Mouse (Mus musculus) midbrain, embryonic 15.5 days (tissue): ENCODE results near the gene Gas2l2. TPM values are rescaled to one million over a fixed set of nuclear protein-coding genes. Genes with fewer than 3 reads are reported as not detected.

Experiments
- ATAC-seq: fragments of 200-750 bp; cut with Nextera tagmentation; replicated peaks from 2 replicates; pipeline ENCODE4 v1.8.0; 2017; ENCODE audit warnings: moderate TSS enrichment
- H3K27ac ChIP-seq: fragments of 300-500 bp; sonication (generic); 2 replicates; pipeline ENCODE4 v1.5.1; 2015; ENCODE audit warnings: mild to moderate bottlenecking, inconsistent platforms
- H3K27me3 ChIP-seq: fragments of 300-500 bp; sonication (generic); replicated peaks from 2 replicates; pipeline ENCODE4 v1.6.1; 2015; ENCODE audit warnings: inconsistent platforms
- H3K36me3 ChIP-seq: fragments of 300-500 bp; sonication (generic); replicated peaks from 2 replicates; pipeline ENCODE4 v1.6.1; 2015; ENCODE audit warnings: inconsistent platforms
- H3K4me1 ChIP-seq: fragments of 300-500 bp; sonication (generic); 2 replicates; pipeline ENCODE4 v1.6.1; 2015; ENCODE audit warnings: inconsistent platforms
- H3K4me2 ChIP-seq: fragments of 300-500 bp; sonication (generic); 2 replicates; pipeline ENCODE4 v1.6.1; 2015; ENCODE audit warnings: inconsistent platforms, mild to moderate bottlenecking, moderate library complexity
- H3K4me3 ChIP-seq: fragments of 300-500 bp; sonication (generic); 2 replicates; pipeline ENCODE4 v1.5.1; 2015; ENCODE audit warnings: mild to moderate bottlenecking, inconsistent platforms
- H3K9ac ChIP-seq: fragments of 300-500 bp; sonication (generic); 2 replicates; pipeline ENCODE4 v1.6.1; 2015; ENCODE audit warnings: mild to moderate bottlenecking, inconsistent platforms
- H3K9me3 ChIP-seq: fragments of 300-500 bp; sonication (generic); 2 replicates; pipeline ENCODE4 v1.6.1; 2016; ENCODE audit warnings: inconsistent platforms
- WGBS: fragments of 180-500 bp; shearing (Covaris S2); methylation state at CpG from one replicate; pipeline ENCODE4 v1.1.7; 2015; ENCODE audit warnings: mixed read lengths; 5-methylcytosine and 5-hydroxymethylcytosine counted together
- polyA plus RNA-seq: library from polyadenylated mRNA; unstranded; fragments of >200 nt; fragmentation: Nextera tagmentation; extraction: Ambion mirVana; gene quantifications from 2 replicates; pipeline ENCODE4 v1.2.1, GENCODE M21; 2015

Gas2l2 gene
- polyA plus RNA-seq, 1 experiment from 2014 or later, result 0.54 TPM

DNA sequence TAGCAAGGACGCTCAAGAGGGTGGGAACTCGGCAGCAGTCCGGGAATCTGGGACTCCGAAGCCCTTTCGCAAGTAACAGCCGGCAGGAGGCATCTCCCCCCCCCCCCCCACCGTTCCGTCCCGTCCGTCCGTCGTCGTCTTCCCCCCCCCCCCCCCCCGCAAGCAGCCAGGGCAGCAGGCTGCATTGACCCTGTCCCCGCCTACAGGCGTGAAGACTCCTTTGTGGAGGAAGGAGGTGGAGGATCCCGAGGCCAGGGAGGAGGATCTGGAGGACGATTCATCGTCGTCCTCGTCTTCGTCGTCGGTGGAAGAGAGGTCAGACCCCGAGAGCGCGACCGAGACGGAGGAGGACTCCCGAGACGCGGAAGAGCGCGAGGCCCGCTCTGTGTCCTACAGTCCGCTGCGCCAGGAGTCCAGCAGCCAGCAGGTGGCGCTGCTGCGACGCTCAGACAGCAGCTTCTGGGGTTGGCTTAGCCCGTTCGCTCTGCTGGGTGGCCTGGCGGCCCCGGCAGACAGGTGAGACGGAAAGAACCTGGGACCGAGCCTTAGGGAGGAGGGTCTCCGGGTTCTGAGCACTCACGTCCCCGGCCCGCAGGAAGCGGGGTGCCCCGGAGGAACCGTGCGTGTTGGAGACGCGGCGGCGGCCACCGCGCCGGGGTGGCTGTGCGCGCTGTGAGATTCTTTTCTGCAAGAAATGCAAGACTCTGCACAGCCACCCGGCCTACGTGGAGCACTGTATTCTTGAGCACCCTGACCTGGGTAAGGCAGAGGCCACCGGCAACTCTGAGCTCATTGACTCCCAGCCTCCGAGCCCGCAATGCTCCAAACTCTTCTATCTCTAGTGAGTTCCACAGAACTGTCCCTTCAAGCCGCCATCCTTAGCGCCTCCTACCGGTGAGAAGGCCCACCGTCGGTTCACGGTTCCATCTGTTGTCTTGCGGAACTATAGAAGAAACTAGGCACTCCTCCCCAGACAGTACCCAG, 11.1 kb upstream of the Gas2l2 start:
- Histone ChIP-seq H3K27ac (no peak overlapping the region; the same call in 1 of the 2 replicates), H3K9ac (peak overlapping the region; percentile 56), H3K4me3 (peak overlapping the region; percentile 58), H3K9me3 (no peaks in the 10 kb centered on the region), H3K4me2 (peak overlapping the region; percentile 81), H3K36me3 (no peaks in the 10 kb centered on the region), H3K27me3 (peaks cover 48% of the 10 kb centered on the region), H3K4me1 (peaks cover 9% of the 10 kb centered on the region)
- peak; percentile 95 for ATAC-seq
- WGBS, result under 1% methylated on average over 63 of the region's 75 CpGs

DNA sequence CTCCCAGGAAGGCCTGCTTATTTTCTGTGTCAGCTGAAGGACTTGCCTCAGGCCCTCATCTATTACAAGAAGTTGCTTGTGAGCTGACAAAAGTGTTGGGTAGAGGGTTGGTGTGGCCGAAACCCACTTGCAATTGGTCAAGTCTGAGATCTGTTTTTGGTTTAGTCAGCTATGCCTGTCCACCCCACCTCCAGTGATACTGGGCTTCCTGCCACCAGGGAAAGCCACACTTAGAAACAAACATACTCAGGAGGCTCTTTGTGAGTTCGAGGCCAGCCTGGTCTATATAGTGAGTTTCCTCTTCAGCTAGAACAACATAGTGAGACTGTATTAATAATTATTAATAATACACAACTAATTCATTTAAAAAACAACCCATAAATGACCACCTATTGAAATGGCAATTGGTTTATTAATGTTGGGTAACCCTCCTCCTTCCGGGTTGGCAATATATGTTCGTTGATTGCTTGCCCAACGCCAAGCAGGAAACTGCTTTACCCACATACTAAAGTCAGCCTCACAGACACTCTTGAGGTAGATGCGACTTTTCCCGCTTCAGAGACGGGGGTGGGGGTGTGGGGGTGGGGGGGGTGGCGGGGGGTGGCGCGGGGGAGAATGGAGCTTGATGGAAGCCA, 10.3 kb upstream of the Gas2l2 start:
- 0 out of 2 replicates have a peak overlapping the region, but pooled peaks have one; percentile 56 for H3K9ac ChIP-seq
- peak overlapping the region; percentile 81 for H3K4me2 ChIP-seq
- ATAC-seq, result no peak
- peaks cover 40% of the 10 kb centered on the region for H3K27me3 ChIP-seq
- no peaks in the 10 kb centered on the region for H3K36me3 ChIP-seq
- H3K4me1 ChIP-seq, result peaks cover 5% of the 10 kb centered on the region
- WGBS, result 34% methylated on average over 11 of the region's 11 CpGs
- H3K9me3 ChIP-seq, result no peaks in the 10 kb centered on the region
- H3K4me3 ChIP-seq, result peak overlapping the region; percentile 58
- no peak overlapping the region for H3K27ac ChIP-seq

DNA sequence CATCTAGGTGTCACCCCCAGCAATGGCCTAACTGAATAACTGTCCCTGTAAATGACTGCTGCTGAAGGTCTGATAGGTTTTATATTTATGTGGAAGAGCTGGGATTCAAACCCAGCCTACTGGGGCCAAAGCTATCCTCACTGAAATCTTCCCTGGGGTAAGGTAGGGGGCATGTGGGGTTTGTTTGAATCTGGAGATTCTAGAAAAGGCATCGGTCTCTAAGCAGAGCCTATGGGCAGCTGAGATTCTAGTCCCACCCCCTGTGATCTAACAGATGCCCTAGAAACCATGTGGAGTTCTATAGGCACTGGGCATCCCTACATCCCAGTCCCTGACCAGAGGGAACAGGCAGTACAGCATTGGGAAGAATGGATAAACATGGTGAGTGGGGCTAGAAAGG, 8.1 kb upstream of the Gas2l2 start, which contains the start of gene 1700020L24Rik:
Gene 1700020L24Rik (plus strand): TSS at position 301 of the 400 bp plus-strand sequence.
- H3K27ac ChIP-seq, result no peak within 1 kb of the TSS
- H3K4me2 ChIP-seq, result no peak within 1 kb of the TSS
- H3K4me3 ChIP-seq, result no peak within 1 kb of the TSS
- 79% methylated on average over 1 of the region's 1 CpGs for WGBS
- ATAC-seq, result no peak
- peaks cover 19% of the 10 kb centered on the region for H3K27me3 ChIP-seq
- H3K9ac ChIP-seq, result no peak within 1 kb of the TSS
- H3K9me3 ChIP-seq, result no peaks in the 10 kb centered on the region
- no peaks in the 10 kb centered on the region for H3K36me3 ChIP-seq
- H3K4me1 ChIP-seq, result peaks cover under 1% of the 10 kb centered on the region; the same call in 1 of the 2 replicates

DNA sequence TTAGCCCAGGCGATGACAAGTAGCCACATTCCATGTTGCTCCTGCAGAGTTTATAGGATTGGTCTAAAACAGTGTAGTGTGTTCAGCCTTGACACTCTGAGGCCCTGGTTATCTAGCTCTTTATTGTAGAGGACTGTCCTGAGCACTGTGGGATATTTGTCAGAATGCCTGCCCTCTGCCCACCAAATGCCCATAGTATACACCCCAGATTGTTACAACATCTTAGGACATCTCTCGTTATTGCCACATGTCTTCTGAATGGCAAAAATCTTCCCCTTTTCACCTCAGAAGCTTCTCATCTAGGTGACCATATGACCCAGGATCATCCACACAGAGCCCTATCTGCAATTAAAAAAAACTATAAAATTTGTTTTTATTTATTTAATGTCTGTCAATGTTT, 3.3 kb upstream of the Gas2l2 start:
- Histone ChIP-seq H3K4me1 (no peaks in the 10 kb centered on the region), H3K27me3 (peaks cover 10% of the 10 kb centered on the region; the same call in 1 of the 2 replicates), H3K27ac (no peak overlapping the region), H3K9ac (no peak overlapping the region), H3K9me3 (no peaks in the 10 kb centered on the region), H3K4me2 (no peak overlapping the region), H3K36me3 (no peaks in the 10 kb centered on the region), H3K4me3 (no peak overlapping the region)
- ATAC-seq, result no peak
- WGBS, result 79% methylated on average over 2 of the region's 2 CpGs

DNA sequence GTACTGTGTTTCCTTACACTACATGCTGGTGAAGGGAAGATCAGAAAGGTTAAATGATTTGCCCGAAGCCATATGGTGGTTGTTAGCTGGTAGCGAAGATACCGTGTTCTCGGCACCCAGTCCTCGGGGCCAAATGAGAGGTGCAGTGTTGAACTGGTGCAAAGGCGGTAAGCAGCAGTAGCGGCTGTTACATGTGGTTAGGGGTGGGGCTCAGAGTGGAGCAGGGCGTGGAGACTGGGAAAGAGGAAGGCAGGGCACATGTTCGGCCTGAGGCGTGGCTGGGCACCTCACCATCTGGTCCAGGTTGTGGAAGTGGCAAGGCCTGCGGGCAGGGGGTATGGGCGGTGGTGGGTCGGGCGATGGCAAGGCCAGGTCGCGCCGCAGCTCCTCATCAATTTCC, 2.3 kb downstream of the Gas2l2 start:
- WGBS, result 43% methylated on average over 17 of the region's 17 CpGs
- Histone ChIP-seq H3K9ac (no peak overlapping the region), H3K36me3 (no peaks in the 10 kb centered on the region), H3K27me3 (peaks cover 24% of the 10 kb centered on the region; the same call in 1 of the 2 replicates), H3K4me1 (no peaks in the 10 kb centered on the region), H3K9me3 (no peaks in the 10 kb centered on the region), H3K27ac (no peak overlapping the region), H3K4me3 (no peak overlapping the region), H3K4me2 (no peak overlapping the region)
- no peak for ATAC-seq

DNA sequence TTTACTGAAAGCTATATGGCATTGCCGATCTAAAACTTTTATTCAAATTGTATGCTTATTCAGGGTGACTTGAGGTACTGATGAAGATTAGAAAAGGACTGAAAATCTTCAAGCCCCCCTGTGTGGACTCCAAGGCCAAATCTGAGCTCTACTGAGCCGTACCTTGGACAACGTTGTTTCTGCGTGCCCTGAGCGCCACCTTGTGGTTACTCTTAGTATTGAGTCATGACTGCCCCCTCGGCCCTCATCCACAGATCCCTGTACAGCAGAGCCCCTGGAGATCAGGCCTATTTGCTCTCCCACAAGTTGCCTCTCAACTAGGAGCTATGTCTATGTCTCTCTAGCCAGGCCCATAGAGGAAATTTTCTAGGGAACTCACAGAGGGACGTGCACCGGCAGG, 4.6 kb downstream of the Gas2l2 start:
- 9% methylated on average over 8 of the region's 8 CpGs for WGBS
- Histone ChIP-seq H3K4me3 (no peak overlapping the region), H3K9me3 (no peaks in the 10 kb centered on the region), H3K36me3 (no peaks in the 10 kb centered on the region), H3K4me1 (no peaks in the 10 kb centered on the region), H3K9ac (no peak overlapping the region), H3K27ac (no peak overlapping the region), H3K27me3 (peaks cover 38% of the 10 kb centered on the region), H3K4me2 (no peak overlapping the region)
- ATAC-seq, result peak; percentile 77

DNA sequence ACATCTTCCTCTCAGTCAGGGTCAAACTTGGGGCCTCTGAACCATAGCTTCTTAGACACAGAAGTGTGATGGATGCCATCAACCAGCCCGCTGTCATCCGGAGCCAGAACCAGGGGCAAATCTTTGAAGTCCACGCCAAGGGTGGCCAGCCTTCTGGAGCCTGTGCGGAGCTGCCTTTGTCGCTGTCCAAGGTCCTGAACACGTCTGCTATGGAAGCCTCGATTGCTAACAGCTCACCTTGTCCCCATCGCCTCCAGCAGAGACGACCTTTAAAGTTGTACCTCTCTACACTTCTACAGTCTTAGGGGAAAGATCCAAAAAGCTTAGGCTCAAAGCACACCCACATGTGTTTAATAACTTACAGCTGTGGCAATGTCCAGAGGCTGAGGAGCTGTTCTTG, 8.0 kb downstream of the Gas2l2 start:
- H3K9me3 ChIP-seq, result no peaks in the 10 kb centered on the region
- no peak overlapping the region for H3K27ac ChIP-seq
- H3K4me1 ChIP-seq, result peaks cover 13% of the 10 kb centered on the region
- 5% methylated on average over 9 of the region's 9 CpGs for WGBS
- no peak overlapping the region for H3K4me2 ChIP-seq
- no peak for ATAC-seq
- H3K36me3 ChIP-seq, result no peaks in the 10 kb centered on the region
- no peak overlapping the region for H3K9ac ChIP-seq
- H3K27me3 ChIP-seq, result peaks cover 36% of the 10 kb centered on the region
- no peak overlapping the region for H3K4me3 ChIP-seq

DNA sequence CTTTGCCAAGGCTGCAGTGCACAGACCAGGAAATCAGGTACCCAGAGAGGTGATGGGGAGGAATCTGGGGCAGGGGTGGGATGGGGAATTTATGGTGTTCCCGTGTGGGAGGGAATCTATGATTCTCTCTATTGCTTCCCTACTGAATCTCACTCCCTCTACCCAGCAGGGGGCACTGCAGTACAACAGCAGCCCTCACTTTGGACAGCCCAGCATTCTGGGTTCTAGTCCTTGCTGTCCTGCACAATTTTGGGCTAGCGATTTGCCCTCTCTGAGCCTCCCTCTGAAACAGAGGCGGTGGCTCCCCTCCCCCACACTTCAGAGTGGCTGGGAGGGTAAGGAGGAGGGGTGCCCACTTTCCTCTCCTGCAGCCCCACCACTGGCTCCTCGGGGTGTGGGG, 8.9 kb downstream of the Gas2l2 start:
- 49% methylated on average over 4 of the region's 4 CpGs for WGBS
- Histone ChIP-seq H3K27ac (no peak overlapping the region), H3K4me1 (peaks cover 13% of the 10 kb centered on the region), H3K27me3 (peaks cover 36% of the 10 kb centered on the region), H3K4me2 (no peak overlapping the region), H3K36me3 (no peaks in the 10 kb centered on the region), H3K9me3 (no peaks in the 10 kb centered on the region), H3K9ac (no peak overlapping the region), H3K4me3 (no peak overlapping the region)
- ATAC-seq, result no peak

DNA sequence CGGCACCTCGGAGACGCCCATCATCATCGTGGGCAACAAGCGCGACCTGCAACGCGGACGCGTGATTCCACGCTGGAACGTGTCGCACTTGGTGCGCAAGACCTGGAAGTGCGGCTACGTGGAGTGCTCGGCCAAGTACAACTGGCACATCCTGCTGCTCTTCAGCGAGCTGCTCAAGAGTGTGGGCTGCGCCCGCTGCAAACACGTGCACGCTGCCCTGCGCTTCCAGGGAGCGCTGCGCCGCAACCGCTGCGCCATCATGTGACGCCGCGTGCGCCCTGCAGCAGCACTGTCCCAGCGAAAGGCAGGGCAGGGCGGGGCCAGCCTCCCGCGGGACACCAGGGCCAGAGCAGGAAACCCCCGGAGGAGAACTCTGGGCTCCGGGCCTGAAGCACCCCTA, 10.7 kb downstream of the Gas2l2 start:
- peak; percentile 72 for ATAC-seq
- Histone ChIP-seq H3K27ac (no peak overlapping the region), H3K4me2 (peak overlapping the region; percentile 44), H3K4me3 (peak overlapping the region; percentile 23), H3K9me3 (no peaks in the 10 kb centered on the region), H3K9ac (0 out of 2 replicates have a peak overlapping the region, but pooled peaks have one; percentile 2), H3K27me3 (peaks cover 33% of the 10 kb centered on the region), H3K36me3 (no peaks in the 10 kb centered on the region), H3K4me1 (peaks cover 13% of the 10 kb centered on the region)
- WGBS, result 6% methylated on average over 38 of the region's 38 CpGs

DNA sequence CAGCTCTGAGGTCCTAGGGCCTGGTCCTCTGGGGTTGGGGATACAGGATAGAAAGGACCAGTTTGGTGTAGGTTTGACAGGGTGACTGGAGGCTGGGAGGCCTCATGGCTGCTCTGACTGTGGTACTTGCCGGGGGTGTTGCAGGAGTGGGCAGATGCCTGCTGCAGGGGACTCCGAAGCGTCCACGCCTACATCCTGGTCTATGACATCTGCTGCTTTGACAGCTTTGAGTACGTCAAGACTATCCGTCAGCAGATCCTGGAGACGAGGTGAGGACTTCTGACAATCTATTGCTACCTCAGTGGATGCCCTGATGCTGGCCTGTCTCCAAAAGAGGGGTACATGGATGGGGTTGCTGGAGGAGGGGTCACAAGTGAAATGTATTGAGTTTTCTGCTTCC, 11.5 kb downstream of the Gas2l2 start:
- ATAC-seq, result no peak
- no peak overlapping the region for H3K4me2 ChIP-seq
- H3K4me3 ChIP-seq, result no peak overlapping the region
- peaks cover 15% of the 10 kb centered on the region for H3K4me1 ChIP-seq
- H3K36me3 ChIP-seq, result no peaks in the 10 kb centered on the region
- no peak overlapping the region for H3K9ac ChIP-seq
- WGBS, result 84% methylated on average over 7 of the region's 7 CpGs
- peaks cover 33% of the 10 kb centered on the region for H3K27me3 ChIP-seq
- H3K27ac ChIP-seq, result no peak overlapping the region
- H3K9me3 ChIP-seq, result no peaks in the 10 kb centered on the region

DNA sequence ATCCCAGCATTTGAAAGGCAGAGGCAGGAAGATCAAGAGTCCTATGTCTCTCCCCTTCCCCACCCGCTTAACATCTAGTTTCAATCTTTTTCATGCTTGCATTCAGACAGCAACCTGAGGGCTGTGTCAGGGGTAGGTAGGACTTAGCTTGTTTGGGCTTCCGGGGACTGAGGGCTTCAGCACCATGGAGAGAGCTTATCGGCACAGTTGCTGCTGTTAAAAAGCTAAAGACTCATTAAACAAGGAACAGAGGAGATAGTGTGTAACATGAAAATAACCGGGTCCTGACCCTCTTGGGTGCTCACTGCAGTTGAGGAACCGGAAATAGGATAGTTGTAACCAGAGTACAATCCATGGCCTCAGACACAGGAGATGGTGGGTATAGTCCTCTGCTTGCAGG, 12.2 kb downstream of the Gas2l2 start:
- no peak for ATAC-seq
- Histone ChIP-seq H3K4me1 (peaks cover 16% of the 10 kb centered on the region), H3K27me3 (peaks cover 28% of the 10 kb centered on the region), H3K4me2 (no peak overlapping the region), H3K27ac (no peak overlapping the region), H3K36me3 (no peaks in the 10 kb centered on the region), H3K9ac (no peak overlapping the region), H3K9me3 (no peaks in the 10 kb centered on the region), H3K4me3 (no peak overlapping the region)
- 12% methylated on average over 5 of the region's 5 CpGs for WGBS

DNA sequence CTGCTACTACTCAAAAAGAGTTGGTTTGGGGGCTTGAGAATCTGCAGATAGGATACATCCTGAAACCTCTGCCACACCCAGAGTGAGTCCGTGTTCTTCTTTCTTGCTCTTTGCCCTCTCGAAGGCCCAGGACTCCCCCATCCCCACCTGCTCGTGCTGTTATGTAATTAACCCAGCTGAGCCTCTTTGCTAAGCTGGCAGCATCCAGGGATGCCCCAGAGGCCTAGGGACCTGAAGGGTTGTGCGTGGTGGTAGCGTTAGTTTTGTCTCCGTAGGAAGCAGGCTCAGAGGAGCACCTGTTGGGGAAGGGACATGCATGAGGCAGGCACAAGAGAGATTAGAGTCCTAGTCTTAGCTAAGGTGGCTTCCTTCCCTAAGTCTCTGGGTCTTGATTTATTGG, 18.7 kb downstream of the Gas2l2 start:
- 23% methylated on average over 6 of the region's 6 CpGs for WGBS
- no peak for ATAC-seq
- peak overlapping the region; percentile 89 for H3K4me3 ChIP-seq
- H3K9ac ChIP-seq, result peak overlapping the region; percentile 93
- H3K4me1 ChIP-seq, result peaks cover 27% of the 10 kb centered on the region
- H3K27ac ChIP-seq, result no peak overlapping the region
- no peaks in the 10 kb centered on the region for H3K27me3 ChIP-seq
- no peaks in the 10 kb centered on the region for H3K9me3 ChIP-seq
- no peaks in the 10 kb centered on the region for H3K36me3 ChIP-seq
- peak overlapping the region; percentile 86 for H3K4me2 ChIP-seq
